Mouse (Mus musculus): ENCODE data around the gene Gm20708. TPM values are rescaled to one million over a fixed set of nuclear protein-coding genes. Genes with fewer than 3 reads are reported as not detected.

Gene Gm20708
- polyA plus RNA-seq, 1 experiment from 2014 or later, result 0.21 TPM

- no peak overlapping the region for H3K27ac ChIP-seq
- H3K4me3 ChIP-seq (replicated peaks; ENCODE audit: low read depth, low read length), result no peak overlapping the region
- DNase-seq (ENCODE audit: low spot score) (no peak), ATAC-seq (replicated peaks; ENCODE audit: low FRiP score, low read depth) (no peak)
- 0 out of 2 replicates have a peak overlapping the region, but pooled peaks have one; percentile 66 for H3K9ac ChIP-seq (ENCODE audit: low read depth, low read length)
- H3K36me3 ChIP-seq (ENCODE audit: insufficient read depth, low read length), result peaks cover 6% of the 10 kb centered on the region; the same call in 1 of the 2 replicates
- H3K9me3 ChIP-seq (replicated peaks; ENCODE audit: low read length), result no peaks in the 10 kb centered on the region
- H3K4me1 ChIP-seq (replicated peaks; ENCODE audit: insufficient read depth, low read length), result peaks cover 32% of the 10 kb centered on the region; the same call in 1 of the 2 replicates
- 47% methylated on average over 8 of the region's 8 CpGs for WGBS
- H3K27me3 ChIP-seq (ENCODE audit: insufficient read depth, low read length), result no peaks in the 10 kb centered on the region
- 0 out of 2 replicates have a peak overlapping the region, but pooled peaks have one; percentile 85 for H3K4me2 ChIP-seq (ENCODE audit: low read length)
- TF ChIP-seq CTCF (IDR thresholded peaks at IDR 0.05; ENCODE audit: low read depth), result no peak
Measured at GRCm38 (mm10) chr11:117826916-117827315, 17.4 kb downstream of the Gm20708 start.

- WGBS, result 76% methylated on average over 3 of the region's 3 CpGs
- peaks cover 36% of the 10 kb centered on the region; the same call in 1 of the 2 replicates for H3K4me1 ChIP-seq (replicated peaks; ENCODE audit: insufficient read depth, low read length)
Measured at GRCm38 (mm10) chr11:117827386-117827785, 17.9 kb downstream of the Gm20708 start.

GRCm38 (mm10) chr11:117828149-117828887 is 18.9 kb downstream of the Gm20708 start:
- Histone ChIP-seq H3K9me3 (replicated peaks; ENCODE audit: low read length) (no peaks in the 10 kb centered on the region), H3K9ac (ENCODE audit: low read depth, low read length) (no peak overlapping the region), H3K4me1 (replicated peaks; ENCODE audit: insufficient read depth, low read length) (peaks cover 33% of the 10 kb centered on the region; the same call in 1 of the 2 replicates), H3K27ac (peak overlapping the region; percentile 80), H3K4me2 (ENCODE audit: low read length) (no peak overlapping the region; the same call in 1 of the 2 replicates), H3K27me3 (ENCODE audit: insufficient read depth, low read length) (no peaks in the 10 kb centered on the region), H3K36me3 (ENCODE audit: insufficient read depth, low read length) (no peaks in the 10 kb centered on the region), H3K4me3 (replicated peaks; ENCODE audit: low read depth, low read length) (no peak overlapping the region)
- no peak for TF ChIP-seq CTCF (IDR thresholded peaks at IDR 0.05; ENCODE audit: low read depth)
- DNase-seq (ENCODE audit: low spot score) (no peak), ATAC-seq (replicated peaks; ENCODE audit: low FRiP score, low read depth) (no peak)
- WGBS, result 66% methylated on average over 18 of the region's 18 CpGs

More at GRCm38 (mm10) chr11:117827386-117827785, 17.9 kb downstream of the Gm20708 start:
- ATAC-seq (replicated peaks; ENCODE audit: low FRiP score, low read depth) (no peak), DNase-seq (ENCODE audit: low spot score) (no peak)
- peaks cover under 1% of the 10 kb centered on the region; the same call in 1 of the 2 replicates for H3K36me3 ChIP-seq (ENCODE audit: insufficient read depth, low read length)
- H3K27ac ChIP-seq, result no peak overlapping the region
- H3K27me3 ChIP-seq (ENCODE audit: insufficient read depth, low read length), result no peaks in the 10 kb centered on the region
- H3K4me3 ChIP-seq (replicated peaks; ENCODE audit: low read depth, low read length), result no peak overlapping the region
- no peak overlapping the region for H3K4me2 ChIP-seq (ENCODE audit: low read length)
- H3K9ac ChIP-seq (ENCODE audit: low read depth, low read length), result no peak overlapping the region
- no peak for TF ChIP-seq CTCF (IDR thresholded peaks at IDR 0.05; ENCODE audit: low read depth)
- H3K9me3 ChIP-seq (replicated peaks; ENCODE audit: low read length), result no peaks in the 10 kb centered on the region

- Histone ChIP-seq H3K4me2 (ENCODE audit: low read length) (no peak overlapping the region; the same call in 1 of the 2 replicates), H3K9ac (ENCODE audit: low read depth, low read length) (no peak overlapping the region), H3K27ac (peak overlapping the region; percentile 80), H3K9me3 (replicated peaks; ENCODE audit: low read length) (no peaks in the 10 kb centered on the region), H3K4me3 (replicated peaks; ENCODE audit: low read depth, low read length) (no peak overlapping the region), H3K27me3 (ENCODE audit: insufficient read depth, low read length) (no peaks in the 10 kb centered on the region), H3K4me1 (replicated peaks; ENCODE audit: insufficient read depth, low read length) (peaks cover 30% of the 10 kb centered on the region; the same call in 1 of the 2 replicates), H3K36me3 (ENCODE audit: insufficient read depth, low read length) (no peaks in the 10 kb centered on the region)
- DNase-seq (ENCODE audit: low spot score) (peak; percentile 51), ATAC-seq (replicated peaks; ENCODE audit: low FRiP score, low read depth) (no peak)
- WGBS, result 57% methylated on average over 9 of the region's 9 CpGs
- TF ChIP-seq CTCF (IDR thresholded peaks at IDR 0.05; ENCODE audit: low read depth), result no peak
Measured at GRCm38 (mm10) chr11:117828888-117829604, 19.6 kb downstream of the Gm20708 start.

GRCm38 (mm10) chr11:117829671-117830215 is 20.3 kb downstream of the Gm20708 start:
- peak overlapping the region; percentile 80 for H3K27ac ChIP-seq
- 19% methylated on average over 2 of the region's 2 CpGs for WGBS
- H3K27me3 ChIP-seq (ENCODE audit: insufficient read depth, low read length), result no peaks in the 10 kb centered on the region
- peaks cover 26% of the 10 kb centered on the region; the same call in 1 of the 2 replicates for H3K4me1 ChIP-seq (replicated peaks; ENCODE audit: insufficient read depth, low read length)
- H3K36me3 ChIP-seq (ENCODE audit: insufficient read depth, low read length), result no peaks in the 10 kb centered on the region
- no peaks in the 10 kb centered on the region for H3K9me3 ChIP-seq (replicated peaks; ENCODE audit: low read length)
- peak; percentile 84 for DNase-seq (ENCODE audit: low spot score)
- peak; percentile 61 for ATAC-seq (replicated peaks; ENCODE audit: low FRiP score, low read depth)
- no peak overlapping the region for H3K9ac ChIP-seq (ENCODE audit: low read depth, low read length)
- no peak overlapping the region for H3K4me3 ChIP-seq (replicated peaks; ENCODE audit: low read depth, low read length)
- TF ChIP-seq CTCF (IDR thresholded peaks at IDR 0.05; ENCODE audit: low read depth), result no peak
- H3K4me2 ChIP-seq (ENCODE audit: low read length), result no peak overlapping the region

GRCm38 (mm10) chr11:117830401-117830800 is 20.9 kb downstream of the Gm20708 start:
- peaks cover 19% of the 10 kb centered on the region; the same call in 1 of the 2 replicates for H3K4me1 ChIP-seq (replicated peaks; ENCODE audit: insufficient read depth, low read length)
- ATAC-seq (replicated peaks; ENCODE audit: low FRiP score, low read depth), result no peak

More at GRCm38 (mm10) chr11:117830401-117830800, 20.9 kb downstream of the Gm20708 start:
- Histone ChIP-seq H3K27ac (peak overlapping the region; percentile 73), H3K4me3 (replicated peaks; ENCODE audit: low read depth, low read length) (no peak overlapping the region), H3K9ac (ENCODE audit: low read depth, low read length) (no peak overlapping the region), H3K4me2 (ENCODE audit: low read length) (no peak overlapping the region), H3K27me3 (ENCODE audit: insufficient read depth, low read length) (no peaks in the 10 kb centered on the region), H3K36me3 (ENCODE audit: insufficient read depth, low read length) (no peaks in the 10 kb centered on the region), H3K9me3 (replicated peaks; ENCODE audit: low read length) (no peaks in the 10 kb centered on the region)
- WGBS, result 64% methylated on average over 9 of the region's 9 CpGs
- no peak for TF ChIP-seq CTCF (IDR thresholded peaks at IDR 0.05; ENCODE audit: low read depth)
- DNase-seq (ENCODE audit: low spot score), result no peak
